In the genomic region with DNA sequence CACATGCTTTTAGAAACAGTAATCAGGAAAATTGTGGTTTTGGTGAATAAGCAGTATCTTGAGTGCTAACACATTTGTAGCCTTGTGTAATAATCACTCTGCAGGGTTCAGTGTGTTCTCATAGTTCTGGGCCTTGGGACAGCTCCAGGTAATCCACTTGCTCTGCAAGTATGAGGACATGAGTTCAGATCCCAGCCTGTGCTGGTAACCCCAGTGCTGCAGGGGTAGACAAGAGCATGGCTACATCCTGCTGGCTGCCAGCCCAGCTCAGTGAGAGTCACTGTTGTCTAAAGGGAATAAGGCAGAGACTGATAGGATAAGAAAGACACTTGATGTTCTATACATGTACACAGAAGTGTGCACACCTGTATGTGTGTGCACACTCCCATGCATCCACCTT, we compare ENCODE assay signal across 18 mouse cellular contexts.
"Had no signal": no experiment of that assay in that cellular context is flagged by ENCODE, and none has a peak within 500 bp of the region (broad histone marks: within the 10 kb centered on the region; RNA-seq: fewer than 3 reads in every experiment).

No protein-coding gene starts in this region.

- H3K4me1 ChIP-seq: kidney, embryonic 15.5 days; midbrain, embryonic 10.5 days; stomach, embryonic 15.5 days had no signal

- H3K4me2 ChIP-seq: kidney, embryonic 15.5 days; liver, embryonic 11.5 days; midbrain, embryonic 13.5 days; neural tube, embryonic 13.5 days; stomach, embryonic 15.5 days had no signal

- H3K27ac ChIP-seq: kidney, embryonic 15.5 days; left cerebral cortex, adult 2 months; liver, embryonic 14.5 days; midbrain, embryonic 10.5 days; midbrain, embryonic 13.5 days; neural tube, embryonic 13.5 days; stomach, embryonic 15.5 days had no signal

- H3K9ac ChIP-seq: kidney, embryonic 15.5 days; liver, embryonic 14.5 days; midbrain, embryonic 13.5 days; neural tube, embryonic 13.5 days; stomach, embryonic 15.5 days had no signal

- ATAC-seq: midbrain, embryonic 13.5 days; midbrain, embryonic 16.5 days had no signal

- H3K4me3 ChIP-seq: kidney, embryonic 15.5 days; left cerebral cortex, adult 2 months; midbrain, embryonic 10.5 days; midbrain, embryonic 13.5 days; myocyte; neural tube, embryonic 13.5 days; stomach, embryonic 15.5 days had no signal

- DNase-seq: kidney, adult 8-10 months; kidney, postnatal 10 days; kidney, postnatal 36 days; layer of hippocampus, postnatal 36 days; lung, adult 18-20 months; lung, postnatal 14 days; lung, postnatal 4 days; thymus, postnatal 25 days had no signal

- H3K9me3 ChIP-seq: kidney, embryonic 15.5 days; midbrain, embryonic 10.5 days; midbrain, embryonic 13.5 days; neural tube, embryonic 13.5 days; stomach, embryonic 15.5 days had no signal

- H3K27me3 ChIP-seq: kidney, embryonic 15.5 days; midbrain, embryonic 13.5 days; neural tube, embryonic 13.5 days; stomach, embryonic 15.5 days had no signal

- H3K36me3 ChIP-seq: stomach, embryonic 15.5 days had no signal
